Mouse (Mus musculus): ENCODE measurements around the gene Olfr553. TPM values are rescaled to one million over a fixed set of nuclear protein-coding genes. Genes with fewer than 3 reads are reported as not detected.
"Not testable (repeated sequence)": the region's sequence is repeated elsewhere in the genome, so short reads cannot be mapped to it uniquely, and the experiment has no call there.

Olfr553 gene
- not detected for total RNA-seq (2021)

- intact Hi-C loops (cut with DNase I), result no loop called here
- no peak for DNase-seq
Observed at GRCm38 (mm10) chr7:102618118-102618517, at the start of gene Olfr553. Olfr553 (minus strand) TSS chr7:102618218.

- intact Hi-C loops (cut with DNase I), result loop anchor here (2.0 to 10.0 kb wide), 2 partner anchors 89 to 253 kb away; partner anchors contain the start of genes Olfr560 and Olfr78
- DNase-seq, result peak in 1 of 2 experiments; percentile 26
Observed at GRCm38 (mm10) chr7:102665378-102665777, 47.4 kb upstream of the Olfr553 start.

- intact Hi-C loops (cut with DNase I), result loop anchor here (2.0 to 10.0 kb wide), 2 partner anchors 90 to 254 kb away; partner anchors contain the start of genes Olfr560 and Olfr78
- DNase-seq, result no peak
Observed at GRCm38 (mm10) chr7:102664599-102664998, 46.6 kb upstream of the Olfr553 start, which contains the start of gene Olfr556. Olfr556 (plus strand) TSS chr7:102664899.

- intact Hi-C loops (cut with DNase I), result no loop called here
- DNase-seq, result no peak
Observed at GRCm38 (mm10) chr7:102658523-102658922, 40.5 kb upstream of the Olfr553 start, which contains the start of gene Olfr555. Olfr555 (plus strand) TSS chr7:102658823.

- intact Hi-C loops (cut with DNase I), result not testable (repeated sequence)
- peak in 1 of 2 experiments; percentile 12 for DNase-seq
Observed at GRCm38 (mm10) chr7:102644945-102645344, 26.9 kb upstream of the Olfr553 start.

GRCm38 (mm10) chr7:102638132-102638531 lies 20.1 kb upstream of the Olfr553 start, which contains the start of gene Olfr554:
Olfr554 (plus strand) TSS chr7:102638432.
- no peak for DNase-seq
- intact Hi-C loops (cut with DNase I), result no loop called here

GRCm38 (mm10) chr7:102636665-102637064 lies 18.6 kb upstream of the Olfr553 start:
- peak; percentile 49 to 70 for DNase-seq
- intact Hi-C loops (cut with DNase I), result loop anchor here (1.0 kb wide), 1 partner anchor 123 kb away; no protein-coding TSS in a partner anchor

- DNase-seq; intact Hi-C loops (cut with DNase I): not testable (repeated sequence)
Observed at GRCm38 (mm10) chr7:102620368-102620767, 2.4 kb upstream of the Olfr553 start.

- intact Hi-C loops (cut with DNase I), result no loop called here
- DNase-seq, result peak; percentile 7 to 27
Observed at GRCm38 (mm10) chr7:102619608-102620007, 1.6 kb upstream of the Olfr553 start.

GRCm38 (mm10) chr7:102597378-102598031 lies 20.5 kb downstream of the Olfr553 start, which contains the start of gene Olfr552:
Olfr552 (plus strand) TSS chr7:102597770.
- intact Hi-C loops (cut with DNase I), result no loop called here
- no peak for DNase-seq

- intact Hi-C loops (cut with DNase I), result no loop called here
- no peak for DNase-seq
Observed at GRCm38 (mm10) chr7:102591786-102592185, 26.2 kb downstream of the Olfr553 start, which contains the start of gene Olfr551. Olfr551 (minus strand) TSS chr7:102591886.

- intact Hi-C loops (cut with DNase I), result no loop called here
- DNase-seq, result no peak
Observed at GRCm38 (mm10) chr7:102575998-102576397, 42.0 kb downstream of the Olfr553 start.

- intact Hi-C loops (cut with DNase I), result no loop called here
Observed at GRCm38 (mm10) chr7:102573174-102573830, 44.7 kb downstream of the Olfr553 start.

GRCm38 (mm10) chr7:102571142-102571541 lies 46.9 kb downstream of the Olfr553 start, which contains the start of gene Olfr550:
Olfr550 (plus strand) TSS chr7:102571442.
- intact Hi-C loops (cut with DNase I), result no loop called here
- DNase-seq, result no peak

More at GRCm38 (mm10) chr7:102573174-102573830, 44.7 kb downstream of the Olfr553 start:
- no peak for DNase-seq

GRCm38 (mm10) chr7:102566219-102566618 lies 51.8 kb downstream of the Olfr553 start:
- DNase-seq, result no peak
- intact Hi-C loops (cut with DNase I), result no loop called here

GRCm38 (mm10) chr7:102564999-102565997 lies 52.7 kb downstream of the Olfr553 start, which contains the start of gene Trim21:
Trim21 (minus strand) TSS chr7:102565486.
- DNase-seq, result peak; percentile 88 to 91
- intact Hi-C loops (cut with DNase I), result no loop called here

All from heart, postnatal 10 days (tissue).